Mouse (Mus musculus) kidney, postnatal 0 days (tissue): Measurements from ENCODE around the gene Syngr4. TPM values are rescaled to one million over a fixed set of nuclear protein-coding genes. Genes with fewer than 3 reads are reported as not detected.

Experiments used
- ATAC-seq: fragments of 200-750 bp; cut with Nextera tagmentation; replicated peaks from 2 replicates; pipeline ENCODE4 v1.8.0; 2017; ENCODE audit warnings: low read depth, moderate number of reproducible peaks, moderate TSS enrichment, moderate library complexity; ENCODE audit not compliant: low FRiP score
- DNase-seq: peaks from one replicate; pipeline ENCODE4 v3.0.0-alpha.2; 2016; ENCODE audit warnings: low spot score
- H3K27ac ChIP-seq: fragments of 300-500 bp; sonication (generic); 2 replicates; pipeline ENCODE4 v1.5.1; 2014; ENCODE audit warnings: mild to moderate bottlenecking
- H3K27me3 ChIP-seq: fragments of 300-500 bp; sonication (generic); 2 replicates; pipeline ENCODE4 v1.6.1; 2014; ENCODE audit warnings: low read length, mixed read lengths; ENCODE audit not compliant: insufficient read depth
- H3K36me3 ChIP-seq: fragments of 300-500 bp; sonication (generic); 2 replicates; pipeline ENCODE4 v1.6.1; 2014; ENCODE audit warnings: low read length, mixed read lengths; ENCODE audit not compliant: insufficient read depth
- H3K4me1 ChIP-seq: fragments of 300-500 bp; sonication (generic); replicated peaks from 2 replicates; pipeline ENCODE4 v1.6.1; 2014; ENCODE audit warnings: antibody characterized with exemption, low read length, mixed read lengths; ENCODE audit not compliant: insufficient read depth
- H3K4me2 ChIP-seq: fragments of 300-500 bp; sonication (generic); 2 replicates; pipeline ENCODE4 v1.6.1; 2014; ENCODE audit warnings: mild to moderate bottlenecking, low read length, moderate library complexity, mixed read lengths
- H3K4me3 ChIP-seq: fragments of 300-500 bp; sonication (generic); replicated peaks from 2 replicates; pipeline ENCODE4 v1.5.1; 2014; ENCODE audit warnings: low read depth, low read length
- H3K9ac ChIP-seq: fragments of 300-500 bp; sonication (generic); 2 replicates; pipeline ENCODE4 v1.6.1; 2014; ENCODE audit warnings: low read depth, low read length
- H3K9me3 ChIP-seq: fragments of 300-500 bp; sonication (generic); replicated peaks from 2 replicates; pipeline ENCODE4 v1.6.1; 2016; ENCODE audit warnings: low read length, inconsistent platforms, mixed read lengths
- CTCF ChIP-seq: IDR thresholded peaks from 2 replicates; pipeline ENCODE4 v1.5.1; 2016; ENCODE audit warnings: antibody characterized with exemption, low read depth, mild to moderate bottlenecking, moderate library complexity
- WGBS: fragments of 180-500 bp; shearing (Covaris S2); extraction: QIAGEN DNeasy Blood & Tissue Kit; methylation state at CpG from one replicate; pipeline ENCODE4 v1.1.7; 2014; 5-methylcytosine and 5-hydroxymethylcytosine counted together
- polyA plus RNA-seq: library from polyadenylated mRNA; unstranded; fragments of >200 nt; fragmentation: Nextera tagmentation; extraction: Ambion mirVana; gene quantifications from 2 replicates; pipeline ENCODE4 v1.2.1, GENCODE M21; 2015

Syngr4 gene
- polyA plus RNA-seq, 1 experiment from 2014 or later = 1.6 TPM

DNA sequence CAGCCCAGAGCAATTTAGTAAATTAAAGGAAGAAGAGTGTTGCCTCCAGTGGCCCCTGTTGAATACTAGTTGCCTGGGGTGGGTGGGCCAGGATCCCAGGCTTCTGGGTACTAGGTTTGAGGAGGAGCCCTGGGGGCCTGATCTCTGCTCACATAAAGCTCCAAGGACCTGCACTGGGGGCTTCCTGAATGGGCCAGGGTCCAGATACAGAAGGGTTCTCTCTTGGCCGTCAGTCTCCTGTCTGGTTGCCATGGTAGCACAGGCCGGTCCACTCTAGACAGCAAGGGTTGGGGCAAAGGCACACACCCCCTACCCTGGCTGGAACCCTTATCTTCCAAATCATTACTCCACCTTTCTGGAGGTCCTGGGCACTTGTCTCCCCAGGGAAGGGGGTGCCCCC lies 28.6 kb downstream of the Syngr4 start:
- H3K4me3 ChIP-seq = no peak overlapping the region
- H3K27ac ChIP-seq = no peak overlapping the region
- H3K9me3 ChIP-seq = no peaks in the 10 kb centered on the region
- DNase-seq (no peak), ATAC-seq (no peak)
- H3K9ac ChIP-seq = no peak overlapping the region
- H3K36me3 ChIP-seq = no peaks in the 10 kb centered on the region
- H3K4me1 ChIP-seq = peaks cover 18% of the 10 kb centered on the region; the same call in 1 of the 2 replicates
- no peak for TF ChIP-seq CTCF
- H3K27me3 ChIP-seq = peaks cover 16% of the 10 kb centered on the region
- no peak overlapping the region for H3K4me2 ChIP-seq
- 34% methylated on average over 2 of the region's 2 CpGs for WGBS

- WGBS = 1% methylated on average over 110 of the region's 117 CpGs
- Histone ChIP-seq H3K27me3 (peaks cover 16% of the 10 kb centered on the region), H3K9ac (peak overlapping the region; percentile 84), H3K4me2 (peak overlapping the region; percentile 91), H3K4me3 (peak overlapping the region; percentile 77), H3K36me3 (no peaks in the 10 kb centered on the region), H3K27ac (peak overlapping the region; percentile 76), H3K4me1 (peaks cover 18% of the 10 kb centered on the region; the same call in 1 of the 2 replicates), H3K9me3 (no peaks in the 10 kb centered on the region)
- no peak for TF ChIP-seq CTCF
- DNase-seq (peak; percentile 96), ATAC-seq (peak; percentile 77)
Measured at GRCm38 (mm10) chr7:45865925-45866910, 30.3 kb downstream of the Syngr4 start.

DNA sequence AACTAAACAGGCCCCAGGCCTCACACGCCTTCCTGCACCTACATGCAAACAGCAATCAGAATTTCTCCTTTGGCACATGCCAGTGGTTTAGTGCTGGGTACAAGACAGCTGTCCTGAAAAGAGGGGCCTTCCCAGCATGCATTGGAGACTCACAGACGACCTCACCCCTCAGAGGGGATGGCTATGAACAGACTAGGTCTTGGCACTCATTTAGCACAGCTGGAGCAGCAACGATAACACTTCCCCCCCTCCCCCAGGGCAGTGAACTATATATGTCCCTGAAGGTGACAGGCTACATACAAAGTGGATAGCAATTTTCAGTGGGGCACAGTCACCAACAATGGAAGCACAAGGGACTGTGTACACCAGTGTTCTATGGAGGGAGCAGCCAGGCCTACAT lies 32.1 kb downstream of the Syngr4 start:
- H3K9me3 ChIP-seq = no peaks in the 10 kb centered on the region
- ATAC-seq (no peak), DNase-seq (no peak)
- H3K4me3 ChIP-seq = no peak overlapping the region
- WGBS = 58% methylated on average over 3 of the region's 3 CpGs
- no peak overlapping the region for H3K4me2 ChIP-seq
- no peaks in the 10 kb centered on the region for H3K36me3 ChIP-seq
- H3K4me1 ChIP-seq = 0 out of 2 replicates have a peak, but pooled peaks cover 6% of the 10 kb centered on the region
- no peak for TF ChIP-seq CTCF
- no peak overlapping the region for H3K27ac ChIP-seq
- no peak overlapping the region for H3K9ac ChIP-seq
- peaks cover 8% of the 10 kb centered on the region for H3K27me3 ChIP-seq

DNA sequence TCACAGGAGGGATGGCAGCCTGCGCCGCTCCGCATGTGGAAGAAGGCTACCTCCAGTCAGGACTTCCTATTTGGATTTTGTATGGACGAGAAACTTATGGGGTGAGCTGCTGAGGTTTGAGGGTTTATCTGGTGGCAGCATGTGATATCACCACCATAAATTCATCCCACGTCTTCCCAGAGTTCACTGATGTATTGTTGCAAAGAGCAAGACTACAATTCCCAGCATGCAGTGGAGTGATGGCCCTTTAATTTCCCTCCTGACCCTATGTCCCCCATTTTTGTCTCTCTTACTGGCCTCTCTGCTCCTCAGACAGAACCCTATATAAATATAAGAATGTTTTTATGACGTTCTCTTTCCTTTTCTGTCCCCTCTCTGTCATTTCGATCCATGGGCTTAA lies 33.7 kb downstream of the Syngr4 start:
- TF ChIP-seq CTCF = no peak
- H3K4me2 ChIP-seq = no peak overlapping the region
- H3K27me3 ChIP-seq = 0 out of 2 replicates have a peak, but pooled peaks cover 4% of the 10 kb centered on the region
- H3K9ac ChIP-seq = no peak overlapping the region
- DNase-seq = no peak
- no peak overlapping the region for H3K4me3 ChIP-seq
- ATAC-seq = no peak
- no peaks in the 10 kb centered on the region for H3K9me3 ChIP-seq
- H3K36me3 ChIP-seq = no peaks in the 10 kb centered on the region
- H3K4me1 ChIP-seq = 0 out of 2 replicates have a peak, but pooled peaks cover 1% of the 10 kb centered on the region
- WGBS = 86% methylated on average over 7 of the region's 7 CpGs
- H3K27ac ChIP-seq = no peak overlapping the region

GRCm38 (mm10) chr7:45859008-45859407 lies 37.5 kb downstream of the Syngr4 start:
- Histone ChIP-seq H3K27me3 (0 out of 2 replicates have a peak, but pooled peaks cover 4% of the 10 kb centered on the region), H3K9me3 (no peaks in the 10 kb centered on the region), H3K9ac (no peak overlapping the region), H3K4me3 (no peak overlapping the region), H3K4me1 (0 out of 2 replicates have a peak, but pooled peaks cover 6% of the 10 kb centered on the region), H3K4me2 (no peak overlapping the region), H3K36me3 (no peaks in the 10 kb centered on the region), H3K27ac (no peak overlapping the region)
- 55% methylated on average over 4 of the region's 4 CpGs for WGBS
- ATAC-seq (no peak), DNase-seq (no peak)
- TF ChIP-seq CTCF = no peak
